Mouse (Mus musculus) frontal cortex, postnatal 36 days (tissue): ENCODE measurements at regions not wholly inside any gene's neighbourhood (a gene's known extent, or its start where the extent isn't known, plus 50 kb on each side); places are given as distances from the start of the nearest gene placed in this dataset.
"Not testable (repeated sequence)": the region's sequence is repeated elsewhere in the genome, so short reads cannot be mapped to it uniquely, and the experiment has no call there.

Source experiments
- DNase-seq, 2 experiments: peaks; one replicate each; pipeline ENCODE4 v3.0.0; 2022; ENCODE audit warnings: low spot score in 2 of 2

- no peak for DNase-seq
Observed at GRCm38 (mm10) chrX:94785983-94786382, 61.6 kb downstream of the Zxdb start.

- DNase-seq, result no peak
Observed at GRCm38 (mm10) chrX:94788331-94788920, 64.1 kb downstream of the Zxdb start.

- DNase-seq, result not testable (repeated sequence)
Observed at GRCm38 (mm10) chrX:94796845-94797244, 72.5 kb downstream of the Zxdb start.

- not testable (repeated sequence) for DNase-seq
Observed at GRCm38 (mm10) chrX:94797348-94798182, 73.2 kb downstream of the Zxdb start.

GRCm38 (mm10) chrX:94798183-94798619 is 73.8 kb downstream of the Zxdb start:
- DNase-seq, result not testable (repeated sequence)

- DNase-seq, result not testable (repeated sequence)
Observed at GRCm38 (mm10) chrX:94812760-94813159, 88.4 kb downstream of the Zxdb start.

GRCm38 (mm10) chrX:94827524-94827923 is 103.2 kb downstream of the Zxdb start:
- DNase-seq, result not testable (repeated sequence)

GRCm38 (mm10) chrX:94844110-94844779 is 119.9 kb downstream of the Zxdb start:
- DNase-seq, result peak in 1 of 2 experiments; percentile 12

- DNase-seq, result not testable (repeated sequence)
Observed at GRCm38 (mm10) chrX:94849549-94849948, 125.2 kb downstream of the Zxdb start.

- no peak for DNase-seq
Observed at GRCm38 (mm10) chrX:94857501-94857900, 133.1 kb downstream of the Zxdb start.

- DNase-seq, result no peak
Observed at GRCm38 (mm10) chrX:94857954-94858353, 133.6 kb downstream of the Zxdb start.

- DNase-seq, result no peak
Observed at GRCm38 (mm10) chrX:94863123-94863522, 138.8 kb downstream of the Zxdb start.

- peak; percentile 85 to 92 for DNase-seq
Observed at GRCm38 (mm10) chrX:94865531-94866502, 141.4 kb downstream of the Zxdb start.

- peak; percentile 4 to 5 for DNase-seq
Observed at GRCm38 (mm10) chrX:94883547-94883946, 142.9 kb downstream of the Spin4 start.
